Mouse (Mus musculus) ES-E14 (cell line): Measurements from ENCODE around the gene Cdc34b. TPM values are rescaled to one million over a fixed set of nuclear protein-coding genes. Genes with fewer than 3 reads are reported as not detected.

ENCODE experiments used
- DNase-seq: peaks from one replicate; pipeline ENCODE4 v3.0.0-alpha.2; 2013; ENCODE audit warnings: low read depth, low spot score
- H3K27ac ChIP-seq: 2 replicates; pipeline ENCODE4 v1.5.1; 2012; ENCODE audit warnings: low read depth, mild to moderate bottlenecking, low read length, moderate library complexity, mixed read lengths; ENCODE audit not compliant: poor library complexity, insufficient read depth, severe bottlenecking
- H3K36me3 ChIP-seq: 2 replicates; pipeline ENCODE4 v1.6.1; 2012; ENCODE audit warnings: mild to moderate bottlenecking, low read length, moderate library complexity, mixed read lengths; ENCODE audit not compliant: control insufficient read depth, poor library complexity, insufficient read depth, severe bottlenecking
- H3K4me1 ChIP-seq, 2 experiments: fragments of 150-350 bp in 1 of 2; sonication (generic) in 1 of 2; 2 replicates each; pipeline ENCODE4 v1.6.1; 2012; ENCODE audit warnings: low read length in 2 of 2, mild to moderate bottlenecking in 1 of 2, mixed read lengths in 1 of 2; ENCODE audit not compliant: control insufficient read depth in 2 of 2, insufficient read depth in 2 of 2, poor library complexity in 1 of 2
- H3K4me3 ChIP-seq, 2 experiments: fragments of 150-350 bp in 1 of 2; sonication (generic) in 1 of 2; 2 replicates each; pipeline ENCODE4 v1.5.1; 2012; ENCODE audit warnings: low read length in 2 of 2, low read depth in 1 of 2, mild to moderate bottlenecking in 1 of 2, mixed read lengths in 1 of 2; ENCODE audit not compliant: insufficient read depth in 1 of 2, poor library complexity in 1 of 2, severe bottlenecking in 1 of 2
- H3K9ac ChIP-seq: 2 replicates; pipeline ENCODE4 v1.6.1; 2012; ENCODE audit warnings: low read depth, mild to moderate bottlenecking, low read length, mixed read lengths; ENCODE audit not compliant: poor library complexity, insufficient read depth, severe bottlenecking
- H3K9me3 ChIP-seq: fragments of 150-350 bp; sonication (generic); 2 replicates; pipeline ENCODE4 v1.6.1; 2012; ENCODE audit warnings: low read depth, mild to moderate bottlenecking, low read length; ENCODE audit not compliant: control insufficient read depth, insufficient read depth
- CHD2 ChIP-seq: IDR thresholded peaks from 2 replicates; pipeline ENCODE4 v1.6.1; 2014; ENCODE audit warnings: mild to moderate bottlenecking, low read depth, low read length, inconsistent platforms
- HCFC1 ChIP-seq: IDR thresholded peaks from 2 replicates; pipeline ENCODE4 v1.6.1; 2012; ENCODE audit warnings: low read length, inconsistent platforms, borderline replicate concordance; ENCODE audit not compliant: insufficient read depth
- MAFK ChIP-seq: IDR thresholded peaks from 2 replicates; pipeline ENCODE4 v1.6.1; 2014; ENCODE audit warnings: mild to moderate bottlenecking, low read depth, low read length, inconsistent platforms; ENCODE audit not compliant: insufficient read depth
- ZC3H11A ChIP-seq: IDR thresholded peaks from 2 replicates; pipeline ENCODE4 v1.6.1; 2012; ENCODE audit warnings: low read depth, mild to moderate bottlenecking, inconsistent platforms, low read length, borderline replicate concordance
- ZNF384 ChIP-seq: IDR thresholded peaks from 2 replicates; pipeline ENCODE4 v1.6.1; 2012; ENCODE audit warnings: low read depth, low read length, inconsistent platforms
- in situ Hi-C, 2 experiments: fragments of 600-800 bp; cut with MboI; formaldehyde crosslinking; loops; one replicate each; pipeline ENCODE4 v1.15.1; 2025; ENCODE audit warnings: low sequenced_read_pairs in 2 of 2, inconsistent platforms in 1 of 2; ENCODE audit not compliant: unreplicated experiment in 2 of 2
- total RNA-seq: library from RNA; depleted of rRNA; stranded (reverse); fragments of 300-350 nt; gene quantifications from 2 replicates; pipeline ENCODE4 v1.2.3, GENCODE M21; 2012

Cdc34b gene
- total RNA-seq, 1 experiment: 0.54 TPM

- Histone ChIP-seq H3K4me1 (peaks cover 0 to 4% of the 10 kb centered on the region in 2 experiments; a peak in 1 of 4 replicates), H3K36me3 (no peaks in the 10 kb centered on the region), H3K9me3 (no peaks in the 10 kb centered on the region), H3K4me3 (no peak overlapping the region), H3K27ac (no peak overlapping the region), H3K9ac (no peak overlapping the region)
- no peak for DNase-seq
- TF ChIP-seq MAFK (no peak), ZNF384 (no peak), ZC3H11A (no peak), CHD2 (no peak), HCFC1 (no peak)
- in situ Hi-C loops: no loop called here
These were observed 23.3 kb upstream of the Cdc34b start for GRCm38 (mm10) chr11:94718113-94718909.

GRCm38 (mm10) chr11:94719216-94719615 lies 22.4 kb upstream of the Cdc34b start:
- DNase-seq: no peak
- H3K4me3 ChIP-seq: no peak overlapping the region
- in situ Hi-C loops: no loop called here
- no peak overlapping the region for H3K27ac ChIP-seq
- H3K9me3 ChIP-seq: no peaks in the 10 kb centered on the region
- no peak overlapping the region for H3K9ac ChIP-seq
- TF ChIP-seq CHD2 (no peak), ZC3H11A (no peak), HCFC1 (no peak), MAFK (no peak), ZNF384 (no peak)
- H3K4me1 ChIP-seq: peaks cover 0 to 4% of the 10 kb centered on the region in 2 experiments; a peak in 1 of 4 replicates
- H3K36me3 ChIP-seq: no peaks in the 10 kb centered on the region

- Histone ChIP-seq H3K4me1 (no peaks in the 10 kb centered on the region; a peak in 1 of 4 replicates), H3K27ac (no peak overlapping the region), H3K9ac (no peak overlapping the region), H3K9me3 (no peaks in the 10 kb centered on the region), H3K4me3 (no peak overlapping the region), H3K36me3 (no peaks in the 10 kb centered on the region)
- no peak for TF ChIP-seq ZNF384
- TF ChIP-seq ZC3H11A: no peak
- TF ChIP-seq MAFK: no peak
- TF ChIP-seq CHD2: no peak
- no peak for TF ChIP-seq HCFC1
- DNase-seq: no peak
- in situ Hi-C loops: no loop called here
These were observed 14.3 kb upstream of the Cdc34b start for GRCm38 (mm10) chr11:94727306-94727705.

- Histone ChIP-seq H3K9ac (no peak overlapping the region), H3K4me3 (no peak overlapping the region), H3K4me1 (no peaks in the 10 kb centered on the region; a peak in 2 of 4 replicates), H3K9me3 (no peaks in the 10 kb centered on the region), H3K36me3 (no peaks in the 10 kb centered on the region), H3K27ac (no peak overlapping the region)
- in situ Hi-C loops: no loop called here
- TF ChIP-seq HCFC1 (no peak), ZC3H11A (no peak)
- no peak for DNase-seq
These were observed 13.0 kb upstream of the Cdc34b start for GRCm38 (mm10) chr11:94728545-94728944.

GRCm38 (mm10) chr11:94729565-94729964 lies 12.0 kb upstream of the Cdc34b start:
- H3K36me3 ChIP-seq: no peaks in the 10 kb centered on the region
- peaks cover 0 to 3% of the 10 kb centered on the region in 2 experiments; a peak in 2 of 4 replicates for H3K4me1 ChIP-seq
- H3K9me3 ChIP-seq: no peaks in the 10 kb centered on the region
- no peak overlapping the region for H3K27ac ChIP-seq
- peak; percentile 41 for DNase-seq
- H3K9ac ChIP-seq: no peak overlapping the region
- TF ChIP-seq HCFC1: no peak
- no peak for TF ChIP-seq CHD2
- TF ChIP-seq MAFK: no peak
- TF ChIP-seq ZC3H11A: no peak
- no peak for TF ChIP-seq ZNF384
- H3K4me3 ChIP-seq: no peak overlapping the region
- in situ Hi-C loops: no loop called here
